ENCODE assay signal across 24 mouse cellular contexts in the genomic region with DNA sequence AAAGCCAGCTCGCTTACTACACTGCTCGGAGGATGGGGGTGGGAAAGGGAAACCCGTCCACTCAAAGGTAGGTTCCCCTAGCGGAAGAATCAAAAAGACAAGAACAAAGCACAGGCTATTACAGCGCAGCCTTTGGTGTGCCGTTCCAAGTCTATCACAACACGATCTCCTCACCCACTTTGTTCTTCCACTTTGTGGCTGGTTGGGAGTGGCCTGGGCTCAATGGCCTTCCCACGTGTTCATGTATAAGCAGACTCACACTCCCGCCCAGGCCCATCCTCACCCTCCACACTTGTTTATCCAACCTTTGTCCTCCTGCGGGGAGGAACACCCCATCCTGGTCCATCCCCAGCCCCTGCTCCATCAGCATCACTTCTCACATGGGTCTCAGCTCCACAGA.
DNase-seq lines count a peak whose midpoint lies in the region; ATAC-seq and TF ChIP-seq lines count a peak whose summit lies in the region.
"Had no signal": no experiment of that assay in that cellular context is flagged by ENCODE, and none has a peak within 500 bp of the region (broad histone marks: within the 10 kb centered on the region; RNA-seq: fewer than 3 reads in every experiment).

No protein-coding gene starts in this region.

- no peak for TF ChIP-seq CTCF in left cerebral cortex, adult 2 months (IDR thresholded peaks at IDR 0.05)

- H3K4me2 ChIP-seq in hindbrain, embryonic 16.5 days (ENCODE audit: low read length): no peak overlapping the region
- no peak overlapping the region for H3K4me2 ChIP-seq in forebrain, embryonic 15.5 days (replicated peaks)
- H3K4me2 ChIP-seq in midbrain, embryonic 15.5 days: no peak overlapping the region
- H3K4me2 ChIP-seq: embryonic facial prominence, embryonic 12.5 days; heart, embryonic 15.5 days; hindbrain, embryonic 15.5 days; limb, embryonic 15.5 days had no signal

- H3K9ac ChIP-seq in hindbrain, embryonic 16.5 days (ENCODE audit: low read depth, low read length): no peak overlapping the region
- no peak overlapping the region for H3K9ac ChIP-seq in forebrain, embryonic 15.5 days (replicated peaks)
- no peak overlapping the region for H3K9ac ChIP-seq in midbrain, embryonic 15.5 days
- H3K9ac ChIP-seq: embryonic facial prominence, embryonic 12.5 days; heart, embryonic 15.5 days; hindbrain, embryonic 15.5 days; limb, embryonic 15.5 days had no signal

- H3K27ac ChIP-seq in hindbrain, embryonic 10.5 days: peak overlapping the region; percentile 59; the same call in 1 of the 2 replicates
- H3K27ac ChIP-seq in hindbrain, embryonic 16.5 days (ENCODE audit: low read depth, low read length): no peak overlapping the region
- H3K27ac ChIP-seq in forebrain, embryonic 15.5 days (replicated peaks): no peak overlapping the region
- no peak overlapping the region for H3K27ac ChIP-seq in midbrain, embryonic 15.5 days
- H3K27ac ChIP-seq in left cerebral cortex, adult 2 months: no peak overlapping the region
- H3K27ac ChIP-seq: embryonic facial prominence, embryonic 12.5 days; gastrocnemius, adult 2 months; heart, embryonic 15.5 days; hindbrain, embryonic 15.5 days; kidney, postnatal 0 days; limb, embryonic 15.5 days had no signal

- no peak for ATAC-seq in hindbrain, embryonic 16.5 days
- ATAC-seq in forebrain, embryonic 15.5 days (replicated peaks): peak; percentile 32
- peak; percentile 54 for ATAC-seq in midbrain, embryonic 15.5 days (replicated peaks)

- H3K4me3 ChIP-seq in hindbrain, embryonic 10.5 days: no peak overlapping the region
- no peak overlapping the region for H3K4me3 ChIP-seq in hindbrain, embryonic 16.5 days (ENCODE audit: low read length)
- no peak overlapping the region for H3K4me3 ChIP-seq in forebrain, embryonic 15.5 days
- no peak overlapping the region for H3K4me3 ChIP-seq in midbrain, embryonic 15.5 days
- H3K4me3 ChIP-seq in left cerebral cortex, adult 2 months: no peak overlapping the region
- H3K4me3 ChIP-seq: embryonic facial prominence, embryonic 12.5 days; gastrocnemius, adult 2 months; heart, embryonic 15.5 days; hindbrain, embryonic 15.5 days; limb, embryonic 15.5 days had no signal

- no peaks in the 10 kb centered on the region for H3K36me3 ChIP-seq in hindbrain, embryonic 10.5 days
- H3K36me3 ChIP-seq in hindbrain, embryonic 16.5 days (ENCODE audit: control insufficient read depth, insufficient read depth, low read length): no peaks in the 10 kb centered on the region
- no peaks in the 10 kb centered on the region for H3K36me3 ChIP-seq in forebrain, embryonic 15.5 days
- H3K36me3 ChIP-seq in midbrain, embryonic 15.5 days (replicated peaks): no peaks in the 10 kb centered on the region
- H3K36me3 ChIP-seq: embryonic facial prominence, embryonic 12.5 days; heart, embryonic 15.5 days; hindbrain, embryonic 15.5 days; limb, embryonic 15.5 days had no signal

- 67% methylated on average over 10 of the region's 10 CpGs for WGBS in hindbrain, embryonic 10.5 days
- WGBS in hindbrain, embryonic 16.5 days: 61% methylated on average over 10 of the region's 10 CpGs
- WGBS in forebrain, embryonic 15.5 days: 47% methylated on average over 10 of the region's 10 CpGs
- 54% methylated on average over 10 of the region's 10 CpGs for WGBS in midbrain, embryonic 15.5 days

- DNase-seq in hindbrain, embryonic 10.5 days (ENCODE audit: low spot score): no peak
- peak; percentile 37 for DNase-seq in ZHBTc4 (ENCODE audit: low read depth, low spot score)
- DNase-seq in cerebellum, adult 8-10 months: no peak
- no peak for DNase-seq in left cerebral cortex, adult 2 months (ENCODE audit: extremely low spot score in 1 of 2, low spot score in 2 of 2)
- DNase-seq in thymus, postnatal 25 days: no peak
- DNase-seq: adrenal gland, adult 2 months; cerebellum, adult 11-12 months; gastrocnemius, adult 2 months; heart, postnatal 4 days; kidney, adult 2 months; layer of hippocampus, adult 9-11 months; left cerebral cortex, postnatal 4 days; lung, postnatal 10 days; right cerebral cortex, postnatal 14 days; spleen, adult 18-20 months; thymus, adult 2 months had no signal

- no peaks in the 10 kb centered on the region for H3K9me3 ChIP-seq in hindbrain, embryonic 10.5 days
- no peaks in the 10 kb centered on the region for H3K9me3 ChIP-seq in hindbrain, embryonic 16.5 days (ENCODE audit: control insufficient read depth, low read length)
- H3K9me3 ChIP-seq in forebrain, embryonic 15.5 days: no peaks in the 10 kb centered on the region
- H3K9me3 ChIP-seq in midbrain, embryonic 15.5 days: no peaks in the 10 kb centered on the region
- H3K9me3 ChIP-seq: embryonic facial prominence, embryonic 12.5 days; heart, embryonic 15.5 days; hindbrain, embryonic 15.5 days; limb, embryonic 15.5 days had no signal

- H3K4me1 ChIP-seq in hindbrain, embryonic 10.5 days (replicated peaks): peaks cover 26% of the 10 kb centered on the region
- H3K4me1 ChIP-seq in hindbrain, embryonic 16.5 days (ENCODE audit: control insufficient read depth, insufficient read depth, low read depth, low read length): no peaks in the 10 kb centered on the region
- H3K4me1 ChIP-seq in forebrain, embryonic 15.5 days: peaks cover 7% of the 10 kb centered on the region
- H3K4me1 ChIP-seq in midbrain, embryonic 15.5 days: 0 out of 2 replicates have a peak, but pooled peaks cover 4% of the 10 kb centered on the region

- H3K27me3 ChIP-seq in hindbrain, embryonic 10.5 days (ENCODE audit: insufficient read depth, poor library complexity, severe bottlenecking): no peaks in the 10 kb centered on the region
- H3K27me3 ChIP-seq in hindbrain, embryonic 16.5 days (replicated peaks; ENCODE audit: control insufficient read depth, insufficient read depth, low read length): no peaks in the 10 kb centered on the region
- H3K27me3 ChIP-seq in forebrain, embryonic 15.5 days: no peaks in the 10 kb centered on the region
- H3K27me3 ChIP-seq in midbrain, embryonic 15.5 days (replicated peaks): no peaks in the 10 kb centered on the region
- H3K27me3 ChIP-seq: embryonic facial prominence, embryonic 12.5 days; hindbrain, embryonic 15.5 days; limb, embryonic 15.5 days had no signal

- intact Hi-C loops in left cerebral cortex, adult 2 months (cut with DNase I): no loop called here
